Mouse (Mus musculus) kidney, postnatal 36 days (tissue): ENCODE measurements around the gene Ammecr1.

Experiments
- DNase-seq, 2 experiments: peaks; one replicate each; pipeline ENCODE4 v3.0.0; 2021 to 2022; ENCODE audit warnings: mixed read lengths in 2 of 2

Gene Ammecr1

DNA sequence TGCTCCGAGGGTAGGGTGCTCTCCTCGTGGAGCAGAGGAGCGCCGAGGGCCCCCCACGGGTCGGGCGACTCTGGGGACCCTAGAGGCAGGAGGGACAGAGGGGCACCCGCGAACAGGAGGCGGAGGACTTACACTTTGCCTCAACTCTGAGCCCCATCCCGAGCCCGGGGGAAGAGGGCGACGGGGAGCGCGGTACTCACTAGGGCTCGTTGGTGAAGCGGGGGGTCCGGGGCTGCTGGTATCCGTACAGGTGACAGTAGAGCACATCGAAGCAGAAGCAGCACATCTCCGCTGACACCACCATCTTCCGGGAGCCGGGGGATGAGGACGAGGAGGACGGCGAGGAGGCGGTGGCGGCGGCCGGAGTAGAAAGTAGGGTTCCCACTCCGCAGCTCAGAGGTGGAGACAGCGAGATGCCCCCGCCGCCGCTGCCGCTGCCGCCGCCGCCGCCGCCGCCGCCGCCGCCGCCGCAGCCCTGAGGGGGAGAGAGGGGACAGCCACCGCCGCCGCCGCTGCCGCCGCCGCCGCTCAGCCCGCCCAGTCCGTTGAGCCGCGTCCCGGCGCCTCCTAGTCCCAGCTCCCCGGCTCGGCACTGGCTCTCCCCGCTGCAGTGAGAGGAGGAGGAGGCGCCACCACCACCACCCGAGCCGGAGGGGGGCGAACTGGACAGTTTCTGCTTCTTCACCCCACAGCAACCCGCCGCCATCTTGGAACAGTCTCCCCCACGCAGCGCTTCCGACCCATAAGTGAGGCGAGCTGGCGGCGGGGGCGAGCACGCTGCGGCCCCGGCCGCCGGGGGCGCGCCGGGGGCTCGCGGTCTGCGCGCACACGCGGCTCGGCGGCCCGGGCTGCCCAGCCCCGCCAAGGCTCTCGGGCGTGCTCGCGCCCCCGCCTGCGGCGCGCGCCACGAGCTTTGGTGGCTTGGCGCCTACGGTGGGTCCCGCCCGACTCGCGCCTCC is at the start of gene Ammecr1:
Gene Ammecr1 (minus strand): TSS at position 721 of the 959 bp plus-strand sequence.
- peak; percentile 67 to 80 for DNase-seq

GRCm38 (mm10) chrX:143014118-143014517 is 47.6 kb upstream of the Ammecr1 start:
- DNase-seq: no peak

DNA sequence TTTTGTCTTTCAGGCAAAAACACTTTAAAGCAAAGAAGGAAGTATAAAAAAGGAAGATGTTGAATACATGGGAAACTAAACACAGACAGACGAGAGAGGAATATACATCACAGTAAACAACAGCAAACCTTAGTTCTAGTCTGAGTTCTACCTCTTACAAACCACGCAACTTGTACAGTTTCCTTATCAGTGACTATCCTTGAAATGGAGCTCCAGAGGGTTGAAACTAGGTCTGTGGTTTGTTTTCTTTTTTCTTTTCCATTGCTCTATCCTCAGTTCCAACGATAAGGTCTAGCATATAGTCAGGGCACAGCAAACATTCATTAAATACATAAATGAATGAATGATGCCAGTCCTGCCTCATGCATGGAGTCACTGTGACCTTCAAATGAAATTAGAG is 45.8 kb upstream of the Ammecr1 start:
- no peak for DNase-seq

DNA sequence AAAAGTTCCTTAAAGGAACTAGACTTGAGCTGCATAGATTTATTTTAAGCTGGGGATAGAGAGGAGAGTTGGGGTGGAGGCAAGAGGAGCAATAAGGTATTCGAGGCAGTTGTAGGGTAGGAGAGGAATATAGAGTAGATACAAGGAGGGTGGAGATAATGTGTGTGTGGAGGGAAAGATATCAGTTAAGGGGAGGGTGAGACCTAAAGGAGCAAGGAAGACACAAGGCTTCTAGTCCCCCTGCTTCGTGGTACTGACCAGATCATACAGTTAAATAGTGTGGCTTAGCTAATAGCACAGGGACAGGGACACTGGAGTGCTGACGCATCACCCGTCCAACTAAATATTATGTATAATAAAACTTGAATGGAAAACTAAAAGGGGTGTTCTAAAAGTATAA is 45.3 kb upstream of the Ammecr1 start:
- DNase-seq: no peak

GRCm38 (mm10) chrX:143004131-143004846 is 37.8 kb upstream of the Ammecr1 start:
- DNase-seq: no peak

DNA sequence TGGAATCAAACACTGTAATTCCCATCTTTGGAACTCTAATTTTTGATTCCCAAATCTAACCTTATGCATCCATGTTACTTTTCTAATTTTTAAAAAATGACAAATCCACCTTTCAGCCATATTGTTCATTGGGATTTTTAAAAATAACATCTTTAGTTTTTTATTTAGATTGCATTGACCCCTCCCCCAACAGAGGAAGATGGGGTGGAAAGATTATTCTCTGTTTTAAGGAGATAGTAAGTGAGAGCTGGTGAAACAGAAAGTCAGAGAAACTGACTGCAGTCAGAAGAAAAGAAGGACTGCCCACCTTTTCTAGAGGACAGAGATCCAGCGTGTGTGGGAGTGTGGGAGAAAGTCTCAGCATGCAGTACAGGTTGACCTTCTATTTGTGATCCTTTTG is 30.7 kb upstream of the Ammecr1 start:
- DNase-seq: no peak

- DNase-seq: no peak
Measured at GRCm38 (mm10) chrX:142994514-142994913, 28.0 kb upstream of the Ammecr1 start.

DNA sequence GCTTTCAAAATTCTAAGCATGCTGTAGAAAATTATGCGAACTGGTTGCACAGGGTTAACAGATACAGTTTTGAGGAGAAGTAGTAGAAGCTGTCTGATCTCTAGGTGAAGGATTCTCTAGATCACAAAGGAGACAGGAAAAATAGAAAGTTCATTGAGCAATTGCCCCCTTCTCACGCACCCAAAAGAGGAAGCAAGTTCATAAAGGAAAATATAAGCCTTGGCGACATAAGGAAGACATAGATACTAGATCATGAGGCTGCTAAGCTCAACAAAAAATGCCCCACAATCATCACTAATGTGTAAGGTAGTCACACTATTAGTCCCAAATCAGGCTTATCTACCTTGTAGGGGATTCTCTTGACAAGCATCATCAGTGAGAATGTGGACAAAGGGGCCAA is 17.6 kb upstream of the Ammecr1 start:
- DNase-seq: no peak

GRCm38 (mm10) chrX:142983638-142984037 is 17.1 kb upstream of the Ammecr1 start:
- DNase-seq: no peak

DNA sequence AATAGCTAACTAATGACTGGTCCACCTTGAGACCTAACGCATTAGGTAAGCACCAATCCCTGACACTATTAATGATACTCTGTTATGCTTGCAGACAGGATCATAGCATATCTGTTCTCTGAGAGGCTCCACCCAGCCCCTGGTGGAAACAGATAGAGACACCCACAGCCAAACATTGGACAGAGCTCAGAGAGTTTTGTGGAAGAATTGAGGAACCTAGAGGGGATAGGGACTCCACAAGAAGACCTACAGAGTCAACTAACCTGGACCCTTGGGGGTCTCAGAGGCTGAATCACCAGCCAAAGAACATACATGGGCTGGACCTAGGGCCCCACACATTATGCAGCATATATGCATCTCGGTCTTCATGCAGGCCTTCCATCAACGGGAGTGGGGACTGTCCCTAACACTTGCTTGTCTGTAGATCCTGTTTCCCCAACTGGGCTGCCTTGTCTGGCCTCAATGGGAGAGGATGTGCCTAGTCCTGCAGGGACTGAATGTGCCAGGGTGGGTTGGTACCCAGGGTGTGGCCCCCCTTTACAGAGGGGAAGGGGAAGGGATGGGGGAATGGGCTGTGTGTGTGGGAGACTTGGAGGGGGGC is 15.1 kb upstream of the Ammecr1 start:
- DNase-seq: no peak

GRCm38 (mm10) chrX:142980855-142981529 is 14.5 kb upstream of the Ammecr1 start:
- no peak for DNase-seq

DNA sequence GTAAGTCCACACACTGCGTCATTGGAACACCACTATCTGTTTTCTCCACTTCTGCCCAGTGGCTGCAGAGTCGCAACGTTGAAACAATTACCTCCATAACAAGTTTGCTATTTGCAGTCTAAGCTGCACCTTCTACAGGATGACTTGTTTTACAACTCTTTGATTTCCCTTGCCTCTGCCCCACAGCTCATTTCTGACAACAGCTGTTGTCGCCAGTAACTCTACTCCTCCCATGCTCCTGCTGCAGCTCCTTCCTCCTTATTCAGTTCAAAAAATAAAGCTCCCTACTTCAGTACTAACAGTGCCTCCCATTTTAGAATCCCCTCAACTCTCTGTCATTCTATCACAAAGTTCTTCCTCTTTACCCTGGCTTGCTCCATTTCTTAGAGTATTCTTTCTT is 12.7 kb upstream of the Ammecr1 start:
- no peak for DNase-seq

GRCm38 (mm10) chrX:142972443-142972970 is 6.0 kb upstream of the Ammecr1 start:
- no peak for DNase-seq

GRCm38 (mm10) chrX:142971759-142972158 is 5.2 kb upstream of the Ammecr1 start:
- no peak for DNase-seq

GRCm38 (mm10) chrX:142967067-142967466 is 539 bp upstream of the Ammecr1 start:
- no peak for DNase-seq

DNA sequence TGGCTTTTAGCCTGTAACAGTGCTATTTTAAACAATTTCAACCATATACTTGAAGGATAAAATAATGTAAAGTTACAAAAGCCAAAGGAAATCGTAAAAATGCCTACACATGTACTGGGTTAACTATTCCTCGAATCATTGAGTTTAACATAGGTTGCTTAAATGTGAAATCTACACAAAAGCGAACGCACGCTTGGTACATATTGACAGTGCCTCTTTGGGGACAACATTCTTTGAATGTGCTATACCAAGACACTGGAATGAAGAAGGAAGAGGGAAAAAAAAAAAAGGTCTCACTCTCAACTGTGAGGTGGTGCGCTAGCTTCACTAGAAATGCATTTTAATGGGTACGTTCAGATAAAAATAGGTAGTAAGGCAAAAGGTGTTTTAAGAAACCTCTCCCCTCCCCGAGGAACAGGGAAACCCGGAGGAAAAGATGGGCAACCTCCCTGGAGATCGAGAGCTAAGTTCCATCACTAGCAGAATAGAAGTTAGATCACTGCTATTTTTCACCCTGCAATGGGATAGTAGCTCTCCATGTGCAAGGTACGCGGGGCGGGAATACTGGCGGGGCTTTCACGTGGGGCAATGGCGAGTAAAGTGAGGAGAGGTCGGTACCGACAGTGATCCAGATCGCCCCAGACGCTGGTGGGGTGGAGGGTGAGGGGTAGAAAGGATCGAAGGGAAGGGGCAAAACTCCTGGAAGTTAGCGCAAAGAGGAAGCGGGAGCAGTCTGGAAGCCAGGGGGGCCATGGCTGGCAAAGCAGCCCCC is 1.1 kb downstream of the Ammecr1 start:
- DNase-seq: peak in 1 of 2 experiments; percentile 13

DNA sequence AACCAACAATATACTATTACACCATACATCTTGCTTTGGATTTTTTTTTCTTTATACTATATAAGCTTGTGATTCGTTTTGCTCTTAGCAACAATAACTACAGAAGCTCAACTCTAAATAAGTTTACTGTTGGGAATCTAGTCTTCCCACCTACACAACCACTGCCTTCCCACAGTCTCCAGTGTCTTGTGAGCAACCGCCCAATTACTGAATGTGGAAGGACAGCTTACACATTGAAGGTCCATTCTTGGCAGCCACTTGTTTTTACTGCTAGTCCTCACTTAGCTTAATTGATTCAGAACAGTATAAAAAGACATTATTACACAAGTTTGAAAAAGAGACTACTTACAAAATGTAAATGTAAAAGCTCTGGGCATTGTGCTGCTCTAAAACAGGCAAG is 6.1 kb downstream of the Ammecr1 start:
- no peak for DNase-seq

DNA sequence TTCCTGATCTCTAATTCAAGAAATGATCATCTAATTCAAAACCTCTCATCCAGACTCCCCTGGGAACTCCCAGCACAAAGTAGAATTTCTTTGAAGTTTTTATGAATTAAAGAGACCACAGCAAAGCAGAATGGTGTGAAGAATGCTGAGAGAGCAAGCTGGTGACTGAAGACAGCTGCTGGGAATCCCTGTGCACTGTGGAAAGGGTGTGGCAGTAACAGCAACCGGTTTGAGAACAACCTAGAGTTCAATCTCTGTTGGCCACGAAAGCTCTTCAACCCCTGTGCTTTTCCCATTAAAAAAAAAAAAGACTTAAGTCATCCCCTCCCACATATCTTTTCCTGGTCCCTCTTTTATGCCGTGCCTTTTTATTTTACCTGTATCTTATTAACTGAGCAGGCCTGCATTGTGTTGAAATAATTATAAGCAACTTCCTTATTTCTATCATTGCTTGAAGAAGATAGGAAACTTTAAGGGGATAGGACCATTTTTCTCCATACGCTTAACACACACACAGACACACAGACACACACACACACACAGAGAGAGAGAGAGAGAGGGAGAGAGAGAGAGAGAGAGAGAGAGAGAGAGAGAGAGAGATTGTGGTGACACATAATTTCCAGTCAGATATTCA is 6.7 kb downstream of the Ammecr1 start:
- DNase-seq: no peak

- DNase-seq: no peak
Measured at GRCm38 (mm10) chrX:142928430-142928829, 38.1 kb downstream of the Ammecr1 start.

GRCm38 (mm10) chrX:142917394-142917793 is 49.1 kb downstream of the Ammecr1 start:
- DNase-seq: no peak

DNA sequence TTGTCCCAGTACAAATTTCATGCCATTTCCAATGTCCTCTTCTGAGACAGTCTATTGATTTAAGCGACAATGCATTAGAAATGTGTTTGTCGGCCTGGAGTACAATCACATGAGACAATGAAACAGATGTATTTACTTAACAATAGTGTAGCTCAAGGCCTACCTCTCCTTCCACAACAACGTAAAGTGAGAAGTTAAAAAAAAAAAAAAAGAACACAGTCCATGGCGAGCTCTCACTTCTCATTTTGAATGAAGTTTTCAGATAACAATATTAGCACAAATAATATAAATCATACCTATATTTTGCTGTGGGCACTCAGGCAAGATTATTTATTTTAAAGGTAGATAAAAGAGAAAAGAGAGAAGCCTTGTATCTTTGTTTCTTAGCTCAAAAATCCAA is 49.8 kb downstream of the Ammecr1 start:
- no peak for DNase-seq
